Mouse (Mus musculus) liver, embryonic 13.5 days (tissue): ENCODE data around the gene Phykpl. TPM values are rescaled to one million over a fixed set of nuclear protein-coding genes. Genes with fewer than 3 reads are reported as not detected.

ENCODE experiments used
- ATAC-seq: fragments of 200-750 bp; cut with Nextera tagmentation; 2 replicates; pipeline ENCODE4 v1.8.0; 2017; ENCODE audit warnings: low read depth, mild to moderate bottlenecking, moderate number of reproducible peaks, moderate library complexity
- DNase-seq: peaks from one replicate; pipeline ENCODE4 v3.0.0; 2022
- H3K27ac ChIP-seq: fragments of 300-500 bp; sonication (generic); 2 replicates; pipeline ENCODE4 v1.5.1; 2015; ENCODE audit warnings: moderate library complexity, mild to moderate bottlenecking, inconsistent platforms
- H3K27me3 ChIP-seq: fragments of 300-500 bp; sonication (generic); 2 replicates; pipeline ENCODE4 v1.6.1; 2015; ENCODE audit warnings: mild to moderate bottlenecking, inconsistent platforms
- H3K36me3 ChIP-seq: fragments of 300-500 bp; sonication (generic); 2 replicates; pipeline ENCODE4 v1.6.1; 2015; ENCODE audit warnings: mild to moderate bottlenecking, inconsistent platforms
- H3K4me1 ChIP-seq: fragments of 300-500 bp; sonication (generic); replicated peaks from 2 replicates; pipeline ENCODE4 v1.6.1; 2015; ENCODE audit warnings: inconsistent platforms
- H3K4me2 ChIP-seq: fragments of 300-500 bp; sonication (generic); 2 replicates; pipeline ENCODE4 v1.6.1; 2015; ENCODE audit warnings: inconsistent platforms, mild to moderate bottlenecking, moderate library complexity
- H3K4me3 ChIP-seq: fragments of 300-500 bp; sonication (generic); replicated peaks from 2 replicates; pipeline ENCODE4 v1.5.1; 2015; ENCODE audit warnings: mild to moderate bottlenecking, inconsistent platforms
- H3K9ac ChIP-seq: fragments of 300-500 bp; sonication (generic); 2 replicates; pipeline ENCODE4 v1.6.1; 2015; ENCODE audit warnings: mild to moderate bottlenecking, inconsistent platforms
- H3K9me3 ChIP-seq: fragments of 300-500 bp; sonication (generic); replicated peaks from 2 replicates; pipeline ENCODE4 v1.6.1; 2016; ENCODE audit warnings: inconsistent platforms
- WGBS: fragments of 180-500 bp; shearing (Covaris S2); methylation state at CpG from one replicate; pipeline ENCODE4 v1.1.7; 2015; ENCODE audit not compliant: insufficient replicate concordance; 5-methylcytosine and 5-hydroxymethylcytosine counted together
- polyA plus RNA-seq: library from polyadenylated mRNA; unstranded; fragments of >200 nt; fragmentation: Nextera tagmentation; extraction: Ambion mirVana; gene quantifications from 2 replicates; pipeline ENCODE4 v1.2.1, GENCODE M21; 2015

The Phykpl gene
- polyA plus RNA-seq, 1 experiment from 2014 or later, result 15.0 TPM

- Histone ChIP-seq H3K27ac (no peak overlapping the region; the same call in 1 of the 2 replicates), H3K4me1 (peaks cover 45% of the 10 kb centered on the region), H3K9me3 (no peaks in the 10 kb centered on the region), H3K9ac (peak overlapping the region; percentile 95), H3K4me3 (no peak overlapping the region), H3K36me3 (peaks cover 65% of the 10 kb centered on the region), H3K27me3 (no peaks in the 10 kb centered on the region), H3K4me2 (peak overlapping the region; percentile 83)
- WGBS, result 89% methylated on average over 1 of the region's 1 CpGs
- DNase-seq, result no peak
- no peak for ATAC-seq
Measured at GRCm38 (mm10) chr11:51587059-51587458, 2.5 kb downstream of the Phykpl start.

GRCm38 (mm10) chr11:51588833-51589232 is 4.3 kb downstream of the Phykpl start:
- 90% methylated on average over 3 of the region's 3 CpGs for WGBS
- H3K36me3 ChIP-seq, result peaks cover 83% of the 10 kb centered on the region
- ATAC-seq, result no peak

GRCm38 (mm10) chr11:51590002-51590401 is 5.4 kb downstream of the Phykpl start:
- Histone ChIP-seq H3K4me2 (no peak overlapping the region), H3K27me3 (no peaks in the 10 kb centered on the region), H3K36me3 (peaks cover 94% of the 10 kb centered on the region), H3K9me3 (no peaks in the 10 kb centered on the region), H3K27ac (no peak overlapping the region), H3K4me1 (peaks cover 28% of the 10 kb centered on the region), H3K4me3 (no peak overlapping the region), H3K9ac (no peak overlapping the region)
- ATAC-seq (no peak), DNase-seq (no peak)

More at GRCm38 (mm10) chr11:51588833-51589232, 4.3 kb downstream of the Phykpl start:
- H3K27ac ChIP-seq, result no peak overlapping the region
- H3K4me1 ChIP-seq, result peaks cover 34% of the 10 kb centered on the region
- no peak overlapping the region for H3K4me2 ChIP-seq
- H3K4me3 ChIP-seq, result no peak overlapping the region
- no peak overlapping the region for H3K9ac ChIP-seq
- H3K27me3 ChIP-seq, result no peaks in the 10 kb centered on the region
- DNase-seq, result no peak
- no peaks in the 10 kb centered on the region for H3K9me3 ChIP-seq

- no peak for DNase-seq
- WGBS, result 75% methylated on average over 7 of the region's 7 CpGs
- H3K36me3 ChIP-seq, result peaks cover 99% of the 10 kb centered on the region
Measured at GRCm38 (mm10) chr11:51591168-51591567, 6.6 kb downstream of the Phykpl start.

GRCm38 (mm10) chr11:51591915-51592314 is 7.4 kb downstream of the Phykpl start:
- peaks cover 9% of the 10 kb centered on the region for H3K4me1 ChIP-seq
- H3K9ac ChIP-seq, result no peak overlapping the region
- WGBS, result 83% methylated on average over 7 of the region's 7 CpGs
- no peak overlapping the region for H3K4me3 ChIP-seq
- H3K27me3 ChIP-seq, result no peaks in the 10 kb centered on the region
- H3K9me3 ChIP-seq, result no peaks in the 10 kb centered on the region
- no peak overlapping the region for H3K27ac ChIP-seq
- no peak overlapping the region for H3K4me2 ChIP-seq
- DNase-seq (no peak), ATAC-seq (no peak)
- peaks cover 99% of the 10 kb centered on the region for H3K36me3 ChIP-seq

More at GRCm38 (mm10) chr11:51591168-51591567, 6.6 kb downstream of the Phykpl start:
- Histone ChIP-seq H3K4me2 (no peak overlapping the region), H3K27me3 (no peaks in the 10 kb centered on the region), H3K4me1 (peaks cover 16% of the 10 kb centered on the region), H3K9ac (no peak overlapping the region), H3K27ac (0 out of 2 replicates have a peak overlapping the region, but pooled peaks have one; percentile 10), H3K4me3 (no peak overlapping the region), H3K9me3 (no peaks in the 10 kb centered on the region)
- ATAC-seq, result no peak

- ATAC-seq, result no peak
- Histone ChIP-seq H3K9me3 (no peaks in the 10 kb centered on the region), H3K36me3 (peaks cover 99% of the 10 kb centered on the region), H3K27ac (no peak overlapping the region), H3K4me3 (no peak overlapping the region), H3K4me1 (no peaks in the 10 kb centered on the region; the same call in 1 of the 2 replicates), H3K4me2 (no peak overlapping the region), H3K9ac (no peak overlapping the region), H3K27me3 (no peaks in the 10 kb centered on the region)
- 95% methylated on average over 4 of the region's 4 CpGs for WGBS
- DNase-seq, result no peak
Measured at GRCm38 (mm10) chr11:51593368-51593767, 8.8 kb downstream of the Phykpl start.

GRCm38 (mm10) chr11:51593849-51594248 is 9.3 kb downstream of the Phykpl start:
- DNase-seq (no peak), ATAC-seq (no peak)
- no peak overlapping the region for H3K4me3 ChIP-seq
- H3K36me3 ChIP-seq, result peaks cover 99% of the 10 kb centered on the region
- no peaks in the 10 kb centered on the region; the same call in 1 of the 2 replicates for H3K4me1 ChIP-seq
- H3K4me2 ChIP-seq, result no peak overlapping the region
- H3K27me3 ChIP-seq, result no peaks in the 10 kb centered on the region
- H3K9ac ChIP-seq, result no peak overlapping the region
- no peak overlapping the region for H3K27ac ChIP-seq
- H3K9me3 ChIP-seq, result no peaks in the 10 kb centered on the region
- 88% methylated on average over 6 of the region's 6 CpGs for WGBS

- no peaks in the 10 kb centered on the region for H3K9me3 ChIP-seq
- no peak overlapping the region for H3K4me3 ChIP-seq
- peaks cover 99% of the 10 kb centered on the region for H3K36me3 ChIP-seq
- H3K4me2 ChIP-seq, result no peak overlapping the region
- H3K27me3 ChIP-seq, result no peaks in the 10 kb centered on the region
- H3K9ac ChIP-seq, result no peak overlapping the region
- ATAC-seq, result no peak; the same call in 1 of the 2 replicates
- WGBS, result 47% methylated on average over 3 of the region's 3 CpGs
- peak overlapping the region; percentile 1; the same call in 1 of the 2 replicates for H3K27ac ChIP-seq
- DNase-seq, result no peak
- no peaks in the 10 kb centered on the region; the same call in 1 of the 2 replicates for H3K4me1 ChIP-seq
Measured at GRCm38 (mm10) chr11:51594715-51595350, 10.3 kb downstream of the Phykpl start.

- Histone ChIP-seq H3K27me3 (no peaks in the 10 kb centered on the region), H3K36me3 (peaks cover 99% of the 10 kb centered on the region), H3K4me1 (no peaks in the 10 kb centered on the region; the same call in 1 of the 2 replicates), H3K27ac (peak overlapping the region; percentile 1; the same call in 1 of the 2 replicates), H3K9me3 (no peaks in the 10 kb centered on the region), H3K4me3 (no peak overlapping the region), H3K9ac (no peak overlapping the region), H3K4me2 (no peak overlapping the region)
- DNase-seq (no peak), ATAC-seq (no peak)
- WGBS, result 76% methylated on average over 1 of the region's 1 CpGs
Measured at GRCm38 (mm10) chr11:51595459-51596083, 11.0 kb downstream of the Phykpl start.

GRCm38 (mm10) chr11:51597553-51597952 is 13.0 kb downstream of the Phykpl start:
- no peak overlapping the region for H3K4me3 ChIP-seq
- no peak overlapping the region for H3K27ac ChIP-seq
- 62% methylated on average over 2 of the region's 2 CpGs for WGBS
- no peak overlapping the region for H3K4me2 ChIP-seq
- no peak overlapping the region for H3K9ac ChIP-seq
- no peak for DNase-seq
- no peak for ATAC-seq
- H3K27me3 ChIP-seq, result no peaks in the 10 kb centered on the region
- H3K4me1 ChIP-seq, result peaks cover 11% of the 10 kb centered on the region
- no peaks in the 10 kb centered on the region for H3K9me3 ChIP-seq
- peaks cover 99% of the 10 kb centered on the region for H3K36me3 ChIP-seq

GRCm38 (mm10) chr11:51602253-51602652 is 17.7 kb downstream of the Phykpl start:
- ATAC-seq, result no peak
- Histone ChIP-seq H3K4me2 (peak overlapping the region; percentile 3; the same call in 1 of the 2 replicates), H3K27ac (peak overlapping the region; percentile 10), H3K4me1 (peaks cover 44% of the 10 kb centered on the region), H3K4me3 (peak overlapping the region; percentile 9; the same call in 1 of the 2 replicates), H3K9me3 (no peaks in the 10 kb centered on the region), H3K27me3 (no peaks in the 10 kb centered on the region), H3K36me3 (peaks cover 85% of the 10 kb centered on the region), H3K9ac (peak overlapping the region; percentile 7; the same call in 1 of the 2 replicates)
- no peak for DNase-seq
- WGBS, result 79% methylated on average over 3 of the region's 3 CpGs
